Mouse (Mus musculus) brain, embryonic 14.5 days (tissue): Measurements from ENCODE around the gene Dpp3.

Experiments
- CTCF ChIP-seq: fragments of 200-500 bp; IDR thresholded peaks from 2 replicates; pipeline ENCODE4 v1.5.1; 2012; ENCODE audit warnings: inconsistent platforms, mild to moderate bottlenecking, moderate library complexity, borderline replicate concordance; ENCODE audit not compliant: insufficient read depth, insufficient read length; ENCODE audit errors: extremely low read depth
- POLR2A ChIP-seq: fragments of 200-500 bp; IDR thresholded peaks from 2 replicates; pipeline ENCODE4 v1.6.1; 2012; ENCODE audit warnings: mild to moderate bottlenecking, inconsistent platforms, borderline replicate concordance; ENCODE audit not compliant: poor library complexity, insufficient read depth, insufficient read length, severe bottlenecking; ENCODE audit errors: extremely low read depth

GRCm38 (mm10) chr19:4916827-4917226, 11.3 kb downstream of the Dpp3 start:
- TF ChIP-seq POLR2A (no peak), CTCF (no peak)
